Mouse (Mus musculus): ENCODE results near the gene Plod1. TPM values are rescaled to one million over a fixed set of nuclear protein-coding genes. Genes with fewer than 3 reads are reported as not detected.

Plod1 gene
- polyA plus RNA-seq, 1 experiment from 2014 or later: 16.1 TPM

DNA sequence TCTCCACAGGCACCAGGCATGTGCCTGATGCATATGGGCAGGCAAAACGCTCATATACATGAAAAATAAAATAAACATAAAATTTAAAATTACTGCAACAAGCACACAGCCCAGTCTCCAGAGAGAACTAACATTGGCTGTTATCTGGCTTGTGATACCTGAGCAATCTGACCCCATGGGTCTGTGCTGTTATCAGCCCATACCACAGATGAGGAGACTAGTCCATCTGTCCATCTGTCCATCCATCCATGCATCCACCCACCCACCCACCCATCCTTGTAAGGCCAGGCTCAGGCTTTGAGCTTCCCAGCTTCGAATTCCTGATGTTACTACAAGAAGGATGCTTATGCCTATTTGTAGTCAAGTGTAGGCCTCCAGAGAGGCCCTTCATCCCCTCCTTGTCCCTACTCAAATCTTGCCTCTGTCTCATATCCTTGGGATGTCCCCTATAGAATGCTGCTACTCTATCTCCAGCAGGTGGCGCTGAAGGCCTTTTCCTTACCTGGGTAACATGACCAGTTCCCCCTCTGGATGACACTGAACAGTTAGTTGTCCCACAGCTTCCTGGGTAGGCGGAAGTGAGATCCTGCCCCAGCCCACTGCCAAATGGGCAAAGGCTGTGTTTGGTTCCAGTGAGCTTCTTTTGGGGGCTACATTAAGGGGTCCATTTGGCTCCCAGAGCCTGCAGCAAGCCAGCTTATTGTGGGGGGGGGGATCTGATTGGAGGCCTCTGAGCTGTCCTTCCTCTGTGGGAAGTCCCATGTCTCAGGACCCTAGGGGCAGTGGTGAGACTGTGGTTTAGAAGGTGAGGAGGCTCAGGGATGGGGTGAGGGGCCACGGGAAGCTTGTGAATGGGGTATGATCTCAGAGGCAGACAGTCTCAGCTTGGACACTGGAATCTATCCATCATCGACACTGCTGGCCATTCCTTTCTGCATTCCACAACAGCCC, 23.6 kb upstream of the Plod1 start:
- WGBS: 45% methylated on average over 6 of the region's 6 CpGs
- H3K4me3 ChIP-seq: no peak overlapping the region

DNA sequence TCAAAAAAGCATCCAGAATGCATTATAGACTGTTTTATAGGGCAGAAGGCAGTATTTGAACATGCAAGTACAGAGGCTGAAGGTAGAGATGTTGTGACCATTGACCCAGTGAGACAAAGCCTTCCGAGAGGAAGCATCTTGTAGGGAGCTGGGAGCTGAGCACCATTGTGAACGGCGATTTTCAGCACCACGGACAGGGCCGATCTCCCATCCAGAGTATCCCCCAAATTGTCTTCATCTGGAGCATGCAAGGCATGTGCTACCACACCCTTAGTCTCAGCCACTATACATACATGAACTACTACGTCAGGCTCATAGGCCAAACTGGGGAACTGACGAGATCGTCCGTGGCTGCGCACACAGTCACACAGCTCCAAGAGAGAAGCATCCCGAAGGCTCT, 20.6 kb upstream of the Plod1 start:
- no peak overlapping the region for H3K4me3 ChIP-seq
- no peak overlapping the region for H3K9ac ChIP-seq (replicated peaks)
- no peaks in the 10 kb centered on the region for H3K9me3 ChIP-seq
- no peak overlapping the region for H3K27ac ChIP-seq (replicated peaks)
- H3K36me3 ChIP-seq: no peaks in the 10 kb centered on the region
- H3K27me3 ChIP-seq: no peaks in the 10 kb centered on the region
- no peaks in the 10 kb centered on the region for H3K4me1 ChIP-seq
- 40% methylated on average over 11 of the region's 11 CpGs for WGBS
- no peak for ATAC-seq (replicated peaks)
- H3K4me2 ChIP-seq (replicated peaks): no peak overlapping the region

More for the DNA sequence above, 23.6 kb upstream of the Plod1 start:
- no peak overlapping the region for H3K4me2 ChIP-seq (replicated peaks)
- H3K4me1 ChIP-seq: no peaks in the 10 kb centered on the region
- peak; percentile 48; the same call in 1 of the 2 replicates for ATAC-seq (replicated peaks)
- H3K9me3 ChIP-seq: no peaks in the 10 kb centered on the region
- no peak overlapping the region for H3K27ac ChIP-seq (replicated peaks)
- no peaks in the 10 kb centered on the region for H3K36me3 ChIP-seq
- no peaks in the 10 kb centered on the region for H3K27me3 ChIP-seq
- H3K9ac ChIP-seq (replicated peaks): no peak overlapping the region

- no peak overlapping the region for H3K4me2 ChIP-seq (replicated peaks)
- no peaks in the 10 kb centered on the region for H3K27me3 ChIP-seq
- H3K9ac ChIP-seq (replicated peaks): no peak overlapping the region
- H3K27ac ChIP-seq (replicated peaks): no peak overlapping the region
- no peaks in the 10 kb centered on the region for H3K4me1 ChIP-seq
- WGBS: 12% methylated on average over 4 of the region's 4 CpGs
- H3K9me3 ChIP-seq: no peaks in the 10 kb centered on the region
- H3K36me3 ChIP-seq: peaks cover 3% of the 10 kb centered on the region
- ATAC-seq (replicated peaks): no peak
- no peak overlapping the region for H3K4me3 ChIP-seq
Measured at GRCm38 (mm10) chr4:147953590-147953989, 17.0 kb upstream of the Plod1 start.

- Histone ChIP-seq H3K4me2 (replicated peaks) (no peak overlapping the region), H3K36me3 (peaks cover 48% of the 10 kb centered on the region), H3K27ac (replicated peaks) (no peak overlapping the region), H3K27me3 (no peaks in the 10 kb centered on the region), H3K9me3 (no peaks in the 10 kb centered on the region), H3K4me1 (peaks cover 15% of the 10 kb centered on the region), H3K9ac (replicated peaks) (no peak overlapping the region), H3K4me3 (no peak overlapping the region)
- 63% methylated on average over 2 of the region's 2 CpGs for WGBS
- ATAC-seq (replicated peaks): no peak
Measured at GRCm38 (mm10) chr4:147947511-147947910, 10.9 kb upstream of the Plod1 start.

- Histone ChIP-seq H3K9ac (replicated peaks) (no peak overlapping the region), H3K4me3 (no peak overlapping the region), H3K27ac (replicated peaks) (no peak overlapping the region), H3K27me3 (no peaks in the 10 kb centered on the region), H3K4me2 (replicated peaks) (no peak overlapping the region), H3K4me1 (peaks cover 36% of the 10 kb centered on the region), H3K36me3 (peaks cover 43% of the 10 kb centered on the region), H3K9me3 (no peaks in the 10 kb centered on the region)
- ATAC-seq (replicated peaks): no peak
- WGBS: 100% methylated on average over 1 of the region's 1 CpGs
Measured at GRCm38 (mm10) chr4:147943005-147943404, 6.4 kb upstream of the Plod1 start.

GRCm38 (mm10) chr4:147941045-147942020, 4.8 kb upstream of the Plod1 start:
- peak; percentile 4 for ATAC-seq (replicated peaks)
- 8% methylated on average over 78 of the region's 88 CpGs for WGBS
- H3K27ac ChIP-seq (replicated peaks): peak overlapping the region; percentile 71
- no peaks in the 10 kb centered on the region for H3K9me3 ChIP-seq
- peaks cover 35% of the 10 kb centered on the region for H3K4me1 ChIP-seq
- H3K4me2 ChIP-seq (replicated peaks): peak overlapping the region; percentile 97
- peak overlapping the region; percentile 84 for H3K4me3 ChIP-seq
- no peaks in the 10 kb centered on the region for H3K27me3 ChIP-seq
- peak overlapping the region; percentile 83 for H3K9ac ChIP-seq (replicated peaks)
- peaks cover 27% of the 10 kb centered on the region for H3K36me3 ChIP-seq

DNA sequence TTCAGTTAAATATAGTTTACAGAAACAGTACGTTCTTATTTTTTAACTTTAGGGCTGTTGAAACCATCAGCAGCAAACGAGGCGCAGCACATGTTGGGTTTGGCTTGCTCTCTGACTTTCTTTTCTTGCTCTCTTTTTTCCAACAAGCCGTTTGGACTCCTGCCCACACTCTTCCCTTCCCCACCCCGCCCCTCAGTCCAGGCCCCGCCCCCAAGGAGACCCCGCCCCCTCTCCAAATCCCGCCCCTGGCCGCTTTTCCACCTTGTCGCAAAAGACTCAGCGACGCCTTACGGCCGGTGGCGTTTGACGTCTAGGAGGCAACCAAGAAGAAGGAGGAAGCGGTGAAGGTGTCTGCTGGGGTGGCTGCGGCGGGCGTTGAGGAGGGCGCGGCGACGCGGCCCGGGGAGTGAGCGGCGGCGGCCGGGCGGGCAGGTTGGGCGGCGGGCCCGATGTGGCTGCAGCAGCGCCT, 4.0 kb upstream of the Plod1 start, which contains the start of gene 2510039O18Rik:
TSS of gene 2510039O18Rik (plus strand) at position 320 of the 469 bp plus-strand sequence.
- Histone ChIP-seq H3K36me3 (peaks cover 20% of the 10 kb centered on the region), H3K9me3 (no peaks in the 10 kb centered on the region), H3K27me3 (no peaks in the 10 kb centered on the region), H3K4me2 (replicated peaks) (peak within 1 kb of the TSS; percentile 97), H3K4me3 (peak within 1 kb of the TSS; percentile 84), H3K4me1 (peaks cover 35% of the 10 kb centered on the region), H3K27ac (replicated peaks) (peak within 1 kb of the TSS; percentile 71), H3K9ac (replicated peaks) (peak within 1 kb of the TSS; percentile 83)
- ATAC-seq (replicated peaks): peak; percentile 71
- 1% methylated on average over 35 of the region's 35 CpGs for WGBS

GRCm38 (mm10) chr4:147940111-147940510, 3.5 kb upstream of the Plod1 start:
- ATAC-seq (replicated peaks): 0 out of 2 replicates have a peak, but pooled peaks have one; percentile 7
- no peak overlapping the region for H3K9ac ChIP-seq (replicated peaks)
- no peaks in the 10 kb centered on the region for H3K27me3 ChIP-seq
- H3K27ac ChIP-seq (replicated peaks): peak overlapping the region; percentile 71
- peaks cover 15% of the 10 kb centered on the region for H3K36me3 ChIP-seq
- 28% methylated on average over 9 of the region's 9 CpGs for WGBS
- H3K9me3 ChIP-seq: no peaks in the 10 kb centered on the region
- H3K4me1 ChIP-seq: peaks cover 35% of the 10 kb centered on the region
- peak overlapping the region; percentile 84 for H3K4me3 ChIP-seq
- H3K4me2 ChIP-seq (replicated peaks): peak overlapping the region; percentile 97

GRCm38 (mm10) chr4:147938148-147939096, 1.9 kb upstream of the Plod1 start:
- 76% methylated on average over 14 of the region's 14 CpGs for WGBS
- H3K36me3 ChIP-seq: no peaks in the 10 kb centered on the region
- H3K9me3 ChIP-seq: no peaks in the 10 kb centered on the region
- H3K9ac ChIP-seq (replicated peaks): no peak overlapping the region
- ATAC-seq (replicated peaks): no peak
- H3K4me1 ChIP-seq: peaks cover 34% of the 10 kb centered on the region
- H3K4me2 ChIP-seq (replicated peaks): no peak overlapping the region
- H3K27ac ChIP-seq (replicated peaks): no peak overlapping the region
- no peaks in the 10 kb centered on the region for H3K27me3 ChIP-seq
- H3K4me3 ChIP-seq: no peak overlapping the region

- H3K4me3 ChIP-seq: no peak overlapping the region
- H3K4me2 ChIP-seq (replicated peaks): no peak overlapping the region
- no peak overlapping the region for H3K9ac ChIP-seq (replicated peaks)
- H3K9me3 ChIP-seq: no peaks in the 10 kb centered on the region
- ATAC-seq (replicated peaks): no peak
- H3K36me3 ChIP-seq: no peaks in the 10 kb centered on the region
- peaks cover 25% of the 10 kb centered on the region for H3K4me1 ChIP-seq
- no peak overlapping the region for H3K27ac ChIP-seq (replicated peaks)
- no peaks in the 10 kb centered on the region for H3K27me3 ChIP-seq
- 57% methylated on average over 5 of the region's 5 CpGs for WGBS
Measured at GRCm38 (mm10) chr4:147937486-147937885, 919 bp upstream of the Plod1 start.

GRCm38 (mm10) chr4:147937021-147937420, 454 bp upstream of the Plod1 start:
- Histone ChIP-seq H3K4me3 (peak overlapping the region; percentile 53), H3K9ac (replicated peaks) (peak overlapping the region; percentile 54; the same call in 1 of the 2 replicates), H3K27ac (replicated peaks) (no peak overlapping the region), H3K9me3 (no peaks in the 10 kb centered on the region), H3K27me3 (no peaks in the 10 kb centered on the region), H3K4me1 (peaks cover 20% of the 10 kb centered on the region), H3K36me3 (no peaks in the 10 kb centered on the region), H3K4me2 (replicated peaks) (peak overlapping the region; percentile 90)
- 39% methylated on average over 3 of the region's 3 CpGs for WGBS
- ATAC-seq (replicated peaks): no peak

All from forebrain, embryonic 15.5 days (tissue).